Mouse (Mus musculus) liver, embryonic 15.5 days (tissue): ENCODE measurements around the gene Msh5. TPM values are rescaled to one million over a fixed set of nuclear protein-coding genes. Genes with fewer than 3 reads are reported as not detected.

Experiments
- polyA plus RNA-seq: library from polyadenylated mRNA; unstranded; fragments of >200 nt; fragmentation: Nextera tagmentation; extraction: Ambion mirVana; gene quantifications from 2 replicates; pipeline ENCODE4 v1.2.1, GENCODE M21; 2015

Gene Msh5
- polyA plus RNA-seq, 1 experiment from 2014 or later = 4.3 TPM

Other genes with a start within 250 kb of the Msh5 start
- gene Cyp21a1, start 242.2 kb downstream of the Msh5 start, polyA plus RNA-seq = 0.24 and 0.50 TPM in 2 replicates
- 12.0 and 14.1 TPM in 2 replicates for gene Stk19, start 209.8 kb downstream of the Msh5 start, polyA plus RNA-seq
- 29.8 and 31.2 TPM in 2 replicates for gene Dxo, start 209.7 kb downstream of the Msh5 start, polyA plus RNA-seq
- gene Skiv2l, start 196.5 kb downstream of the Msh5 start, polyA plus RNA-seq = 24.5 and 29.2 TPM in 2 replicates
- 45.6 and 46.7 TPM in 2 replicates for gene Nelfe, start 196.4 kb downstream of the Msh5 start, polyA plus RNA-seq
- gene Cfb, start 184.2 kb downstream of the Msh5 start, polyA plus RNA-seq = 281 and 374 TPM in 2 replicates
- gene Zbtb12, start 167.3 kb downstream of the Msh5 start, polyA plus RNA-seq = 0.41 and 0.64 TPM in 2 replicates
- 0.07 TPM in 1 of 2 replicates, not detected in the other for gene Gm20547, start 164.7 kb downstream of the Msh5 start, polyA plus RNA-seq
- 25.2 and 26.5 TPM in 2 replicates for gene C2, start 148.5 kb downstream of the Msh5 start, polyA plus RNA-seq
- gene Ehmt2, start 148.3 kb downstream of the Msh5 start, polyA plus RNA-seq = 14.6 and 15.1 TPM in 2 replicates
- 3.0 and 3.1 TPM in 2 replicates for gene Slc44a4, start 132.3 kb downstream of the Msh5 start, polyA plus RNA-seq
- gene Neu1, start 115.5 kb downstream of the Msh5 start, polyA plus RNA-seq = 17.1 and 19.8 TPM in 2 replicates
- 0.06 and 0.14 TPM in 2 replicates for gene Hspa1b, start 87.5 kb downstream of the Msh5 start, polyA plus RNA-seq
- 0.32 TPM in 1 of 2 replicates, not detected in the other for gene Gm20481, start 76.8 kb downstream of the Msh5 start, polyA plus RNA-seq
- gene Hspa1a, start 74.6 kb downstream of the Msh5 start, polyA plus RNA-seq = 0.96 and 1.6 TPM in 2 replicates
- gene Hspa1l, start 74.0 kb downstream of the Msh5 start, polyA plus RNA-seq = 0.25 and 0.31 TPM in 2 replicates
- gene Lsm2, start 64.9 kb downstream of the Msh5 start, polyA plus RNA-seq = 120 and 123 TPM in 2 replicates
- gene Vars, start 45.8 kb downstream of the Msh5 start, polyA plus RNA-seq = 99.0 and 133 TPM in 2 replicates
- 0.09 and 0.12 TPM in 2 replicates for gene Vwa7, start 30.2 kb downstream of the Msh5 start, polyA plus RNA-seq
- 2.2 and 2.3 TPM in 2 replicates for gene Sapcd1, start 18.7 kb downstream of the Msh5 start, polyA plus RNA-seq
- gene Clic1, start 3.2 kb upstream of the Msh5 start, polyA plus RNA-seq = 120 and 122 TPM in 2 replicates
- gene Ddah2, start 12.3 kb upstream of the Msh5 start, polyA plus RNA-seq = 18.6 and 22.8 TPM in 2 replicates
- 0.21 and 0.40 TPM in 2 replicates for gene Ly6g6c, start 18.6 kb upstream of the Msh5 start, polyA plus RNA-seq
- 3.2 and 4.4 TPM in 2 replicates for gene Mpig6b, start 19.4 kb upstream of the Msh5 start, polyA plus RNA-seq
- gene Ly6g6e, start 30.2 kb upstream of the Msh5 start, polyA plus RNA-seq = 0.12 and 0.26 TPM in 2 replicates
- 0.41 and 0.70 TPM in 2 replicates for gene Ly6g6d, start 31.3 kb upstream of the Msh5 start, polyA plus RNA-seq
- gene Ly6g6f, start 38.9 kb upstream of the Msh5 start, polyA plus RNA-seq = 5.1 and 7.0 TPM in 2 replicates
- 50.0 and 53.2 TPM in 2 replicates for gene Abhd16a, start 42.5 kb upstream of the Msh5 start, polyA plus RNA-seq
- not detected in 2 replicates for gene Ly6g5c, start 61.5 kb upstream of the Msh5 start, polyA plus RNA-seq
- gene Ly6g5b, start 68.7 kb upstream of the Msh5 start, polyA plus RNA-seq = 0.23 and 0.24 TPM in 2 replicates
- 12.8 and 15.5 TPM in 2 replicates for gene Gpank1, start 74.7 kb upstream of the Msh5 start, polyA plus RNA-seq
- 125 TPM in 2 replicates for gene Csnk2b, start 75.3 kb upstream of the Msh5 start, polyA plus RNA-seq
- gene D17H6S53E, start 79.6 kb upstream of the Msh5 start, polyA plus RNA-seq = 2.2 and 2.5 TPM in 2 replicates
- 853 and 907 TPM in 2 replicates for gene Apom, start 85.3 kb upstream of the Msh5 start, polyA plus RNA-seq
- 19.3 and 20.0 TPM in 2 replicates for gene Bag6, start 88.4 kb upstream of the Msh5 start, polyA plus RNA-seq
- gene Prrc2a, start 118.2 kb upstream of the Msh5 start, polyA plus RNA-seq = 46.9 and 52.2 TPM in 2 replicates
- gene Aif1, start 129.3 kb upstream of the Msh5 start, polyA plus RNA-seq = 20.5 and 22.2 TPM in 2 replicates
- 40.1 and 40.2 TPM in 2 replicates for gene Lst1, start 141.7 kb upstream of the Msh5 start, polyA plus RNA-seq
- gene Ltb, start 147.7 kb upstream of the Msh5 start, polyA plus RNA-seq = 1.2 and 2.0 TPM in 2 replicates
- 0.31 and 0.36 TPM in 2 replicates for gene Tnf, start 155.3 kb upstream of the Msh5 start, polyA plus RNA-seq
- gene Lta, start 158.6 kb upstream of the Msh5 start, polyA plus RNA-seq = 0.06 TPM in 1 of 2 replicates, not detected in the other
- gene Gm16181, start 174.1 kb upstream of the Msh5 start, polyA plus RNA-seq = 0.24 TPM in 1 of 2 replicates, not detected in the other
- 0.58 and 0.63 TPM in 2 replicates for gene Atp6v1g2, start 186.9 kb upstream of the Msh5 start, polyA plus RNA-seq
- gene Nfkbil1, start 189.0 kb upstream of the Msh5 start, polyA plus RNA-seq = 3.2 and 3.6 TPM in 2 replicates
- 141 and 150 TPM in 2 replicates for gene Ddx39b, start 195.0 kb upstream of the Msh5 start, polyA plus RNA-seq
- gene H2-D1, start 216.0 kb upstream of the Msh5 start, polyA plus RNA-seq = 99.7 and 119 TPM in 2 replicates